Mouse (Mus musculus): ENCODE results near the gene Emilin1.

Gene Emilin1

DNA sequence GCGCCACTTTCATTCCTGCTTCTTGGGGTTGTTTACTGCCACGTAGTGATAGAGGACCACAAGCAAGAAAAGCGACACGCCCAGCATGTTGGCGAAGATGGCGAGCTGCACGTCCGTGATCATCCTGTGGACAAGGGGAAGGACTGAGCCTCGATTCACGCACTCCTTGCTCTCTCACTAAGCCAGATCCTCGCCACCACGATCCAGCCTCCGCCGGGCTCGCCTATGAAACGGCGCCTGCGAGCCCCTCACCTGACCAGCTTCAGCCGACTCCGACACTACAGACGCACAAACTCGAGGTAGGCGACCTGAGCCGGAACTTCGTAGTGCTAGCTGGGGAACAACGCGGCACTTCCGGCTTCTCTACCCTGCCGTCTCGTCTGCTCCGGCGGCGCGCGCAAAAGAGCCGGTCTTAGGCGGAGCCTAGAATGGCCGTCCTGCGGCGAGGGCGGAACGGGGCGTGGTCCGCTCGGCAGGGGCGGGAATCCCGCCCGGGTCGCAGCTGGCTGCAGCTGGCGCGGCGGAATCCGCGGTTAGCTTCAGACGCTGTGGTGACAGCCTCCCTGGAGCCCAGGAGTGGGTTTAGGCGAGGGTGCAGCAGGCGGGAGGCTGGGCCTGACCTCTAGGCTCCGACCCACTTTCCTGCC, 5.7 kb upstream of the Emilin1 start, which contains the start of gene Ost4:
Ost4 (minus strand) TSS at position 376 of the 647 bp plus-strand sequence.
- ATAC-seq (ENCODE audit: low TSS enrichment), result peak; percentile 96

- no peak for ATAC-seq (ENCODE audit: low TSS enrichment)
Measured at GRCm38 (mm10) chr5:30908426-30909299, 4.5 kb upstream of the Emilin1 start.

DNA sequence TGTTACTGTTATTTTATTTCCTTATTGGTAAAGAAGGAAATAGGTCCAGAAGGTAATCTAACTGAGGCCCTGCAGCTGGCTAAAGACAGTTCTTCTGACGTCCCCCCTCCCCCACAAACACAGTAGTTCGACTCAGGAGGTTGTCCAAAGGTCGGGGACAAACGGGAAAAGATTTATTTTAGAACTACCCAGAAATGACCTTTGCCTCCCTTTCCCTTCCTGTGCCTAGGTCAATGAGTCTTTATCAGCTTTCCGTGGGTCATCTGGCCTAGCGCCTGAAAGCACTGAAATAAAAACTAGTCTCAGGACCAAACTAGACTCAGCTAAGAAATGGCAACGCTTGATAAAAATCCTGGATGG, 3.9 kb upstream of the Emilin1 start:
- ATAC-seq (ENCODE audit: low TSS enrichment), result no peak

DNA sequence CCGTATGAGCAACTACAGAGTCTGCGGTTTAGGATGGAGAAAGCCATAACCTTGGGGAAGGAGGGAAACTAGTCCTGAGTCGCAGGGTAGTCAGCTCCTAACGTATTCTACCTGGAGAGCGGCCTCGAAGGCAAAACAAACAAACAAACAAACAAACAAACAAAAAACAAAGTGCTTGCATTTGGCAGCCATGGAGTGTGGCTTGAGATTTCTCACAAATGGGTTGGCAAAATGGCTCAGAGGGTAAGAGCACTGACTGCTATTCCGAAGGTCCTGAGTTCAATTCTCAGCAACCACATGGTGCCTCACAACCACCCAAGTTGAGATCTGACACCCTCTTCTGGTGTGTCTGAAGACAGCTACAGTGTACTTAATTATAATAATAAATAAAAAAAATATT, 3.3 kb upstream of the Emilin1 start:
- no peak for ATAC-seq (ENCODE audit: low TSS enrichment)

- no peak for ATAC-seq (ENCODE audit: low TSS enrichment)
Measured at GRCm38 (mm10) chr5:30910481-30910880, 2.7 kb upstream of the Emilin1 start.

DNA sequence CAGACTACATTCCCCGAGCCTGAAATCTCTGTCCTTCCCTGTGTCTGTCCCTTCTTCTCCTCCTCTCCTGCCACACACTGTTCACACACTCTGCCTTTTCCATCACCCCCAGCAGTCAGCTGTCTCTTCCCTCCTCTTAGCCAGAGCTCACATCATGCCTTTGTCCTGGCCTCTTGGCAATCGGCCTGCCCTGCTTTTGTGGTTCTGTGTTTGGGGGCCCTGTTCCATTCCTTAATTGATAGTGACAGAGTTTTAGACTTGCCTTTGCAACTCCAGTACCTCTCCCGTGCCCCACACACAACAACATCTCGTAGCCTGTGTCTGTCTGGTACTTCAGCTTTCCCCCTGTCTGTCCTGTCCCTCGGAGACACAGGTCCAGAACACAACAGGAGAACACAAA, 1.0 kb upstream of the Emilin1 start:
- no peak for ATAC-seq (ENCODE audit: low TSS enrichment)

DNA sequence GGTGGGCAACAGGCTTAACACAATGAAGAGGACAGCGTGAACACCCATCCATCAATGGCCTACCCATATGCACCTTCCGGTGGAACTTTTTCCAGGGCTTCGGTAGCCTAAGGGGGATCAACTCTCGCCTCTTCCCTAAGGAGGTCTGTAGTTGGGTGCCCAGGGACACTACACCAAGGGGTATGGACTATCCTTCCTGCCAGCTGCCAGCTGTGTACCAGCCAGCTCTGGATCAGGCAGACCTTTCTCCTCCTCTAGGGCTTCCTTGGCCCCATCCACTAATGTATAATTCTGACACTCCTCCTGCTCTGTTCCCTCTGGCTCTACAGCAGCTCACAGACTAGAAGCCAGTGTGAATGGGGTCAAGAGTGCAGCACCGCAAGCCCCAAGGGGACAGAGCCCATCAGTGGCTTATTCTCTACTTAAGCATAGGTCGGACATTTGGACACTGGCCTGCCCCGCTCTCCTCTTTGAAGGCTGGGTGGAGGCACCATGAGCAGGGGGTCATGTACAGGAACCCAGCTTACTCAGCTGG, 966 bp downstream of the Emilin1 start:
- ATAC-seq (ENCODE audit: low TSS enrichment), result no peak

DNA sequence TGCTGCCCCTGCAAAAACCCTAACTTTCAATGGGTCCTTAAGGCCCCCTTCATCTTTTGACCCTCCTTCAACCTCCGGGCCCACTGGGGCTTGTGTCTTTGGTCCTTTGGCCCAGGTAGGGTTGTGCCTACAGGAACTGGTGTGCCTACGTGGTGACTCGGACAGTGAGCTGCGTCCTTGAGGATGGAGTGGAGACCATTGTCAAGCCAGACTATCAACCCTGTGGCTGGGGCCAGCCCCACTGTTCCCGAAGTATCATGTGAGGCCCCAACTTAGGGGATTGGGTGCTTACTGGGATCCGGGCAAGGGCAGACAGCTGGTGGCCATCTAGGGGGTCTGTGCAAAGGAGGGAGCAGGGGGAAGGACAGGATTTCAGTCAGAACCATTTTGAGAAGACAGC, 1.6 kb downstream of the Emilin1 start:
- no peak for ATAC-seq (ENCODE audit: low TSS enrichment)

GRCm38 (mm10) chr5:30915456-30915855, 2.3 kb downstream of the Emilin1 start:
- ATAC-seq (ENCODE audit: low TSS enrichment), result no peak

GRCm38 (mm10) chr5:30915974-30916433, 2.8 kb downstream of the Emilin1 start:
- ATAC-seq (ENCODE audit: low TSS enrichment), result peak; percentile 93

DNA sequence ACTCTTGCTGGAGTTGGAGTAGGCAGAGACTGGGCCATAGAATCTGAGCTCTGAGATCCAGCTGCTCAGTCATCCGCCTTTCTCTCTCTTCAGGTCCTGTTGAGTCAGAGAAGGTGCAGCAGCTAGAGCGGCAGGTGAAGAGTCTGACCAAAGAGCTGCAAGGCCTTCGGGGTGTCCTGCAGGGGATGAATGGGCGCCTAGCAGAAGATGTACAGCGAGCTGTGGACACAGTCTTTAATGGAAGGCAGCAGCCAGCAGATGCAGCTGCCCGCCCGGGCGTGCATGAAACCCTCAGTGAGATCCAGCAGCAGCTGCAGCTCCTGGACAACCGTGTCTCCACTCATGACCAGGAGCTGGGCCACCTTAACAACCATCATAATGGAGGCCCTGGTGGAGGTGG, 3.6 kb downstream of the Emilin1 start:
- no peak for ATAC-seq (ENCODE audit: low TSS enrichment)

DNA sequence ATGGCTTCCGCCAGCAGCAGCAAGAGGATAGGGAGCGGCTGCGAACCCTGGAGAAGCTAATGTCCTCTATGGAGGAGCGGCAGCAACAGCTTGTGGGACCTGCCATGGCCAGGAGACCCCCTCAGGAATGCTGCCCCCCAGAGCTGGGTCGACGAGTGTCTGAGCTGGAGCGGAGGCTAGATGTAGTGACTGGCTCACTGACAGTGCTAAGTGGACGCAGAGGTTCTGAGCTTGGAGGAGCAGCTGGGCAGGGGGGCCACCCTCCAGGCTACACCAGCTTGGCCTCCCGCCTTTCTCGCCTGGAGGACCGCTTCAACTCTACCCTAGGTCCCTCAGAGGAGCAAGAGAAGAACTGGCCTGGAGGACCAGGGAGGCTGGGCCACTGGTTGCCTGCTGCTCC, 4.1 kb downstream of the Emilin1 start:
- ATAC-seq (ENCODE audit: low TSS enrichment), result no peak

DNA sequence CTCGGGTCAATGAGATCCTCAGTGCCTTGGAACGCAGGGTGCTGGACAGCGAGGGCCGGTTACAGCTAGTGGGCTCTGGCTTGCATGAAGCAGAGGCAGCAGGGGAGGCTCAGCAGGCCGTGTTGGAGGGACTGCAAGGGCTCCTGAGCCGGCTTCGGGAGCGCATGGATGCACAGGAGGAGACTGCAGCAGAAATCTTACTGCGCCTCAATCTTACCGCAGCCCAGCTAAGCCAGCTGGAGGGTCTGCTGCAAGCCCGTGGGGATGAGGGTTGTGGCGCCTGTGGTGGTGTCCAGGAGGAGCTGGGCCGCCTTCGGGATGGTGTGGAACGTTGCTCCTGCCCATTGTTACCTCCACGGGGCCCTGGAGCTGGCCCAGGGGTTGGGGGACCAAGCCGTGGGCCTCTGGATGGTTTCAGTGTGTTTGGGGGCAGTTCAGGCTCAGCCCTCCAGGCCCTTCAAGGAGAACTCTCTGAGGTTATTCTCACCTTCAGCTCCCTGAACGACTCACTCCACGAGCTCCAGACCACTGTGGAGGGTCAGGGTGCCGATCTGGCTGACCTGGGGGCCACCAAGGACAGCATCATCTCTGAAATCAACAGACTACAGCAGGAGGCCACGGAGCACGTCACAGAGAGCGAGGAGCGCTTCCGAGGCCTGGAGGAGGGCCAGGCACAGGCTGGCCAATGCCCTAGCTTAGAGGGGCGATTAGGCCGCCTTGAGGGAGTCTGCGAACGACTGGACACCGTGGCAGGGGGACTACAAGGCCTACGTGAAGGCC, 4.9 kb downstream of the Emilin1 start:
- ATAC-seq (ENCODE audit: low TSS enrichment), result no peak

DNA sequence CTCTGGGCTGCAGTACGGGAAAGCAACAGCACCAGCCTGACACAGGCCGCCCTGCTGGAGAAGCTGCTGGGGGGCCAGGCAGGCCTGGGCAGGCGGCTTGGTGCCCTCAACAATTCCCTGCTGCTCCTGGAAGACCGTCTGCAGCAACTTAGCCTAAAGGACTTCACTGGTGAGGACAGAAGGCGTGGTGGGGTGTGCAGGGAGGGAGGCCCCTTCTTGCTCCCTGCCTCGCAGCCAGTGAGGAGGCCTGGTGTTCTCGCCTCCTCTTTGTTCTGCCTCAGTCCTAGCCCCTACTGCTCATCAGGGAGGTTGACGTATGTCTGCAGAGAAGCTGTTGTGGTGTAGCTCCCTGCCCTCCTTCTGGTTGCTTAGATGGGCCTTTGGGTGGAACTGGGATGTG, 5.5 kb downstream of the Emilin1 start:
- no peak for ATAC-seq (ENCODE audit: low TSS enrichment)

DNA sequence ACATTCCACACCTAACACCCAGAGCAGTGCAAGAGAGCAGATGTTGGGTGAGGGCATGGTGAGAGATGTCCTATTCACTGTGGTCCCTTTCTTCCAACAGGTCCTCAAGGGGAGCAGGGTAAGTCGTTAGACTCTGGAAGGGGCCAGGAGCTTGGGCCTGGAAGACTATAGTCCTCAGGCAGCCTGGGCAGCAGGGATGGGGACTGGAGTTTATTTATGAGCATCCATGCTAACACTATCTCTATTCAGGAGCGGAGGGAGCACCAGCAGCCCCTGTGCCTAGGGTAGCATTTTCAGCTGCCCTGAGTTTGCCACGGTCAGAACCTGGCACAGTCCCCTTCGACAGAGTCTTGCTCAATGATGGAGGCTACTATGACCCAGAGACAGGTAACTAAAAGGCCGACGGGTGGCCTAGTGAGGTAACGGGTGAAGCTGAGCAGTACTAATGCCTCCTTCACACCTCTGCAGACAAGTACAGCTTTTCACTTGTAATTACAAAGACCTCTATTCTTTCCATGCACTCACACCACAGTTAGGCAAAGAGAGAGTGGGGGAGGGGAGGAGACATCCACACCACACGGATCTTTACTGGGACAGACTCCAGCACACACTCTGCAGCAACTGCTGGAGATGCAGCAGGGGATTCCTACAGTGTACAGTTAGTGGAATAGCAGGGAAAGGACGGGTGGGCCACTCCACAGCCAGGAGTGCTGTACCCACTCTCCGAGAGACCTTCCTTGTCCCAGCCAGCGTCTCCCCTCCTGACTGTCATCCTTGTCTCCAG, 6.8 kb downstream of the Emilin1 start:
- ATAC-seq (ENCODE audit: low TSS enrichment), result no peak

- ATAC-seq (ENCODE audit: low TSS enrichment), result no peak
Measured at GRCm38 (mm10) chr5:30920621-30921020, 7.4 kb downstream of the Emilin1 start.

- peak; percentile 78 for ATAC-seq (ENCODE audit: low TSS enrichment)
Measured at GRCm38 (mm10) chr5:30921256-30922033, 8.2 kb downstream of the Emilin1 start, which contains the start of gene Khk. Gene Khk (plus strand): TSS chr5:30921431.

GRCm38 (mm10) chr5:30922581-30923041, 9.4 kb downstream of the Emilin1 start:
- ATAC-seq (ENCODE audit: low TSS enrichment), result no peak

DNA sequence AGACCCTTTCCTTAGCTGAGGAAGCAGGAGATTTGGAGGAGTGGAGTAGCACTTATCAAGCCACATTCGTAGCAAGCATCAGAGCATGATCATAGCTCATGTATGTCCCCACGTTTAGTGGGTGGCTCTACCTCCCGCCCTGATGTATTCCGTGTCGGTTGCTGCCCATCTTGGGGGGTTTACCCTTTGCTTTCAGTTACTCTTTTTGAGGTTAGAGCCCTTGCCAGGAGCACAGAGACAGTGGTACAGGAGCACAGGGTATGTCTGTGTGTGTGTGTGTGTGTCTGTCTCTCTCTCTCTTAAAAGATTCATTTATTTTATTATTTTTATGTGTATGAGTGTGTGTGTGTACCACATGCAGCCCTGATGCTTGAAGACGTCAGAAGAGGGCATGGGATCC, 9.9 kb downstream of the Emilin1 start:
- ATAC-seq (ENCODE audit: low TSS enrichment), result no peak

DNA sequence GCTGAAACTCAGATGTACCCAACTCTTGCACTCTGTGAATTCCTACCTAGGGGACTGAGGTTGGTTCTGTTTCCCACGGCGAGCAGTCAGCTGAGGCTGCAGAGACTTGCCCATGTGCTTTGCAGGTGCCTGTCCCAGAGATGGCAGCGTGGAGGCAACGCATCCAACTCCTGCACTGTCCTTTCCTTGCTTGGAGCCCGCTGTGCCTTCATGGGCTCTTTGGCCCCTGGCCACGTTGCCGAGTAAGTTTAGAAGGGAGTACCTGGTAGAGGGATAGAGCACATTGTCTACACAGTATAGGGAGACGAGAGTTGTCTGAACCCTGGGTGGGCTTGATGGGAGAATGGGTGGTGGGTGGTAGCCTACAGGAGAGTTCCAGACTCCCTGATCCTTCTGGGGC, 11.4 kb downstream of the Emilin1 start:
- no peak for ATAC-seq (ENCODE audit: low TSS enrichment)

All from frontal cortex, adult (tissue).